Mouse (Mus musculus): Measurements from ENCODE around the gene Cyp2d26. TPM values are rescaled to one million over a fixed set of nuclear protein-coding genes. Genes with fewer than 3 reads are reported as not detected.

The Cyp2d26 gene
- polyA plus RNA-seq, 2 experiments: 21.3 to 28.8 TPM

- DNase-seq (ENCODE audit: low read depth in 3 of 3, low spot score in 3 of 3) (peak in 1 of 3 experiments; percentile 6), ATAC-seq (ENCODE audit: insufficient read depth) (peak; percentile 42; the same call in 1 of the 2 replicates)
- peaks cover 18 to 19% of the 10 kb centered on the region in 2 experiments for H3K4me1 ChIP-seq (replicated peaks; ENCODE audit: control insufficient read depth in 2 of 2, insufficient read depth in 2 of 2, low read length in 1 of 2)
- no peaks in the 10 kb centered on the region for H3K27me3 ChIP-seq (ENCODE audit: control insufficient read depth, insufficient read depth, low read length)
- TF ChIP-seq CTCF (IDR thresholded peaks at IDR 0.05; ENCODE audit: low read depth) (no peak), EP300 (IDR thresholded peaks at IDR 0.05; ENCODE audit: low read depth) (no peak)
- no peak overlapping the region for H3K4me2 ChIP-seq (ENCODE audit: low read depth)
- no peaks in the 10 kb centered on the region; the same call in none of the 2 replicates for H3K36me3 ChIP-seq (replicated peaks; ENCODE audit: control insufficient read depth, insufficient read depth, low read depth)
- no peak overlapping the region for H3K4me3 ChIP-seq (ENCODE audit: insufficient read depth in 1 of 2, low read depth in 2 of 2, low read length in 2 of 2)
- H3K27ac ChIP-seq: no peak overlapping the region
- 41% methylated on average over 6 of the region's 6 CpGs for WGBS (ENCODE audit: insufficient replicate concordance)
- no peaks in the 10 kb centered on the region for H3K9me3 ChIP-seq (ENCODE audit: control insufficient read depth, low read length)
- H3K9ac ChIP-seq (replicated peaks): no peak overlapping the region
These were observed 15.4 kb upstream of the Cyp2d26 start for GRCm38 (mm10) chr15:82809511-82809910.

DNA sequence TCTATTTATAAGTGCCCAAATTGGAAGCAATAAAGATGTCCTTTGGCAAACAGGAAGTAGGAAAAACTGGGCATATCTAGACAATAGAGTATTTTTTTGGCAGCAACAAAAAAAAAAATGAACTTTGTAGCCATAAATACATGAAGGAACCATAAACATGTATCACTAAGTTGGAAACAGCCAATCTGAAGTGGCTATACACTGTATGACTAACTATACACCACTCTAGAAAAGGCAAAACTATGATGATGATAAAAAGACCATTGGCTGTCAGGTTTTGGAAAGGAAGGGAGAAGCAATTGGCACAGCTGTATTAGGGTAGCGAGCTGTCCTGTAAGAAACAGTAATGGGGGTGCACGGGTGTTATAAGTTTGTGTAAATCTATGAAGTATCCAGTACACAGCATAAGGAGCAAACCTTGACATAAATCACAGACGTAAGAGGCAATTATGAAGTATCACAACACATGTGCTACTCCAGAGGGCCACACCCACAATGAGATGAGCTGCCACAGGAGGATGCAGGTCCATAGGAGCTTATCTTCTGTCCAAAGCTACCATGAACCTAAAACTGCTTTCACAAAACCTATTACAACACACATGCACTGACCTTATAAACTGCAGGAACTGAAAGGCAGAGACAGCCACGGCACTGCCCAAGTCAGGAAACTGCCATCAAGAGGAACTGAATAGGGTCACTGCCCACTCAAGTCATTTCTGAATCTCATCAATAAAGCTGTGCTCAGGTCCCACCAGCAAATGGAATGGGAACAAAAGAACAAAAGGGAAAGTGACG is 13.1 kb upstream of the Cyp2d26 start:
- Histone ChIP-seq H3K4me2 (ENCODE audit: low read depth) (no peak overlapping the region), H3K36me3 (replicated peaks; ENCODE audit: control insufficient read depth, insufficient read depth, low read depth) (no peaks in the 10 kb centered on the region; the same call in 1 of the 2 replicates), H3K9ac (replicated peaks) (no peak overlapping the region), H3K27me3 (ENCODE audit: control insufficient read depth, insufficient read depth, low read length) (no peaks in the 10 kb centered on the region), H3K4me1 (replicated peaks; ENCODE audit: control insufficient read depth in 2 of 2, insufficient read depth in 2 of 2, low read length in 1 of 2) (peaks cover 18 to 19% of the 10 kb centered on the region in 2 experiments), H3K9me3 (ENCODE audit: control insufficient read depth, low read length) (no peaks in the 10 kb centered on the region), H3K4me3 (ENCODE audit: insufficient read depth in 1 of 2, low read depth in 2 of 2, low read length in 2 of 2) (no peak overlapping the region), H3K27ac (no peak overlapping the region)
- DNase-seq (ENCODE audit: low read depth in 3 of 3, low spot score in 3 of 3) (no peak), ATAC-seq (ENCODE audit: insufficient read depth) (no peak)
- TF ChIP-seq CTCF (IDR thresholded peaks at IDR 0.05; ENCODE audit: low read depth): no peak
- TF ChIP-seq EP300 (IDR thresholded peaks at IDR 0.05; ENCODE audit: low read depth): no peak
- 64% methylated on average over 5 of the region's 5 CpGs for WGBS (ENCODE audit: insufficient replicate concordance)

GRCm38 (mm10) chr15:82804708-82805639 is 10.9 kb upstream of the Cyp2d26 start:
- H3K9ac ChIP-seq (replicated peaks): no peak overlapping the region
- no peak overlapping the region for H3K4me3 ChIP-seq (ENCODE audit: insufficient read depth in 1 of 2, low read depth in 2 of 2, low read length in 2 of 2)
- no peaks in the 10 kb centered on the region; the same call in 1 of the 2 replicates for H3K36me3 ChIP-seq (replicated peaks; ENCODE audit: control insufficient read depth, insufficient read depth, low read depth)
- peaks cover 5 to 7% of the 10 kb centered on the region in 2 experiments for H3K4me1 ChIP-seq (replicated peaks; ENCODE audit: control insufficient read depth in 2 of 2, insufficient read depth in 2 of 2, low read length in 1 of 2)
- no peak overlapping the region for H3K27ac ChIP-seq
- no peaks in the 10 kb centered on the region for H3K9me3 ChIP-seq (ENCODE audit: control insufficient read depth, low read length)
- WGBS (ENCODE audit: insufficient replicate concordance): 70% methylated on average over 5 of the region's 5 CpGs
- H3K4me2 ChIP-seq (ENCODE audit: low read depth): no peak overlapping the region
- DNase-seq (ENCODE audit: low read depth in 3 of 3, low spot score in 3 of 3) (peak; percentile 20 to 39 (median 32)), ATAC-seq (ENCODE audit: insufficient read depth) (no peak)
- no peaks in the 10 kb centered on the region for H3K27me3 ChIP-seq (ENCODE audit: control insufficient read depth, insufficient read depth, low read length)
- TF ChIP-seq CTCF (IDR thresholded peaks at IDR 0.05; ENCODE audit: low read depth): peak; percentile 81
- no peak for TF ChIP-seq EP300 (IDR thresholded peaks at IDR 0.05; ENCODE audit: low read depth)

- no peak overlapping the region for H3K27ac ChIP-seq
- ATAC-seq (ENCODE audit: insufficient read depth): peak; percentile 23; the same call in 1 of the 2 replicates
These were observed 1.9 kb upstream of the Cyp2d26 start for GRCm38 (mm10) chr15:82795936-82796440.

More at GRCm38 (mm10) chr15:82795936-82796440, 1.9 kb upstream of the Cyp2d26 start:
- WGBS (ENCODE audit: insufficient replicate concordance): 32% methylated on average over 3 of the region's 3 CpGs
- Histone ChIP-seq H3K36me3 (replicated peaks; ENCODE audit: control insufficient read depth, insufficient read depth, low read depth) (no peaks in the 10 kb centered on the region), H3K27me3 (ENCODE audit: control insufficient read depth, insufficient read depth, low read length) (no peaks in the 10 kb centered on the region), H3K4me2 (ENCODE audit: low read depth) (no peak overlapping the region), H3K9me3 (ENCODE audit: control insufficient read depth, low read length) (no peaks in the 10 kb centered on the region), H3K4me1 (replicated peaks; ENCODE audit: control insufficient read depth in 2 of 2, insufficient read depth in 2 of 2, low read length in 1 of 2) (peaks cover 0 to 8% of the 10 kb centered on the region in 2 experiments; a peak in 2 of 4 replicates), H3K4me3 (ENCODE audit: insufficient read depth in 1 of 2, low read depth in 2 of 2, low read length in 2 of 2) (no peak overlapping the region), H3K9ac (replicated peaks) (no peak overlapping the region)
- no peak for DNase-seq (ENCODE audit: low read depth in 3 of 3, low spot score in 3 of 3)
- TF ChIP-seq CTCF (IDR thresholded peaks at IDR 0.05; ENCODE audit: low read depth) (no peak), EP300 (IDR thresholded peaks at IDR 0.05; ENCODE audit: low read depth) (no peak)
